Mouse (Mus musculus): ENCODE data around the gene Mapk1ip1l. TPM values are rescaled to one million over a fixed set of nuclear protein-coding genes. Genes with fewer than 3 reads are reported as not detected.

Gene Mapk1ip1l
- polyA plus RNA-seq, 1 experiment from 2014 or later = 30.8 TPM

GRCm38 (mm10) chr14:47369741-47370140, 71.7 kb downstream of the Mapk1ip1l start:
- Histone ChIP-seq H3K36me3 (ENCODE audit: control insufficient read depth, insufficient read depth) (no peaks in the 10 kb centered on the region), H3K9ac (ENCODE audit: low read depth, low read length) (no peak overlapping the region), H3K4me2 (replicated peaks; ENCODE audit: low read depth) (no peak overlapping the region), H3K27me3 (replicated peaks; ENCODE audit: control insufficient read depth, insufficient read depth, low read length) (no peaks in the 10 kb centered on the region), H3K4me3 (ENCODE audit: low read depth, low read length) (no peak overlapping the region), H3K27ac (ENCODE audit: low read depth, low read length) (no peak overlapping the region), H3K4me1 (replicated peaks; ENCODE audit: control insufficient read depth, insufficient read depth, low read length) (peaks cover 19% of the 10 kb centered on the region; the same call in 1 of the 2 replicates), H3K9me3 (ENCODE audit: control insufficient read depth) (no peaks in the 10 kb centered on the region)
- no peak for ATAC-seq
- 71% methylated on average over 5 of the region's 5 CpGs for WGBS
- 0 out of 2 replicates have a peak, but pooled peaks have one; percentile 3 for TF ChIP-seq CTCF (IDR thresholded peaks at IDR 0.05; ENCODE audit: low read depth)

- TF ChIP-seq CTCF (IDR thresholded peaks at IDR 0.05; ENCODE audit: low read depth) = no peak
- H3K4me1 ChIP-seq (replicated peaks; ENCODE audit: control insufficient read depth, insufficient read depth, low read length) = peaks cover 19% of the 10 kb centered on the region; the same call in 1 of the 2 replicates
- no peak for ATAC-seq
- no peak overlapping the region for H3K4me3 ChIP-seq (ENCODE audit: low read depth, low read length)
- H3K36me3 ChIP-seq (ENCODE audit: control insufficient read depth, insufficient read depth) = no peaks in the 10 kb centered on the region
- no peaks in the 10 kb centered on the region for H3K9me3 ChIP-seq (ENCODE audit: control insufficient read depth)
- peak overlapping the region; percentile 61 for H3K27ac ChIP-seq (ENCODE audit: low read depth, low read length)
- no peaks in the 10 kb centered on the region for H3K27me3 ChIP-seq (replicated peaks; ENCODE audit: control insufficient read depth, insufficient read depth, low read length)
- no peak overlapping the region for H3K4me2 ChIP-seq (replicated peaks; ENCODE audit: low read depth)
- WGBS = 80% methylated on average over 3 of the region's 3 CpGs
- H3K9ac ChIP-seq (ENCODE audit: low read depth, low read length) = no peak overlapping the region
Observed at GRCm38 (mm10) chr14:47370790-47371189, 72.7 kb downstream of the Mapk1ip1l start.

- H3K4me1 ChIP-seq (replicated peaks; ENCODE audit: control insufficient read depth, insufficient read depth, low read length) = peaks cover 19% of the 10 kb centered on the region; the same call in 1 of the 2 replicates
- H3K36me3 ChIP-seq (ENCODE audit: control insufficient read depth, insufficient read depth) = no peaks in the 10 kb centered on the region
- no peak overlapping the region for H3K9ac ChIP-seq (ENCODE audit: low read depth, low read length)
- H3K27me3 ChIP-seq (replicated peaks; ENCODE audit: control insufficient read depth, insufficient read depth, low read length) = no peaks in the 10 kb centered on the region
- no peak overlapping the region for H3K4me3 ChIP-seq (ENCODE audit: low read depth, low read length)
- ATAC-seq = peak; percentile 87
- no peaks in the 10 kb centered on the region for H3K9me3 ChIP-seq (ENCODE audit: control insufficient read depth)
- no peak overlapping the region for H3K4me2 ChIP-seq (replicated peaks; ENCODE audit: low read depth)
- 36% methylated on average over 6 of the region's 6 CpGs for WGBS
- peak overlapping the region; percentile 61 for H3K27ac ChIP-seq (ENCODE audit: low read depth, low read length)
- no peak for TF ChIP-seq CTCF (IDR thresholded peaks at IDR 0.05; ENCODE audit: low read depth)
Observed at GRCm38 (mm10) chr14:47371689-47372088, 73.6 kb downstream of the Mapk1ip1l start.

Other genes with a start within 250 kb of the Mapk1ip1l start
- gene Gch1, start 108.9 kb upstream of the Mapk1ip1l start, polyA plus RNA-seq (2015; fragmentation: Nextera tagmentation; extraction: Ambion mirVana) = 33.5 and 37.1 TPM in 2 replicates
- 4.5 and 4.6 TPM in 2 replicates for gene Wdhd1, start 21.4 kb upstream of the Mapk1ip1l start, polyA plus RNA-seq (2015; fragmentation: Nextera tagmentation; extraction: Ambion mirVana)
- gene Socs4, start 21.3 kb upstream of the Mapk1ip1l start, polyA plus RNA-seq (2015; fragmentation: Nextera tagmentation; extraction: Ambion mirVana) = 4.3 and 5.3 TPM in 2 replicates
- gene Lgals3, start 69.5 kb downstream of the Mapk1ip1l start, polyA plus RNA-seq (2015; fragmentation: Nextera tagmentation; extraction: Ambion mirVana) = 207 and 273 TPM in 2 replicates
- gene Dlgap5, start 120.1 kb downstream of the Mapk1ip1l start, polyA plus RNA-seq (2015; fragmentation: Nextera tagmentation; extraction: Ambion mirVana) = 5.1 and 6.3 TPM in 2 replicates
- 19.7 and 22.0 TPM in 2 replicates for gene Fbxo34, start 152.2 kb downstream of the Mapk1ip1l start, polyA plus RNA-seq (2015; fragmentation: Nextera tagmentation; extraction: Ambion mirVana)